Mouse (Mus musculus) ES-Bruce4 (cell line): Measurements from ENCODE around the gene Snd1.

Source experiments
- CTCF ChIP-seq: IDR thresholded peaks from one replicate; pipeline ENCODE4 v1.8.1; 2011; ENCODE audit warnings: low read depth, low read length
- EP300 ChIP-seq: IDR thresholded peaks from 2 replicates; pipeline ENCODE4 v1.6.1; 2011; ENCODE audit warnings: low read depth, low read length; ENCODE audit not compliant: insufficient read depth
- POLR2A ChIP-seq: IDR thresholded peaks from one replicate; pipeline ENCODE4 v1.8.1; 2011; ENCODE audit warnings: low read length; ENCODE audit not compliant: insufficient read depth

DNA sequence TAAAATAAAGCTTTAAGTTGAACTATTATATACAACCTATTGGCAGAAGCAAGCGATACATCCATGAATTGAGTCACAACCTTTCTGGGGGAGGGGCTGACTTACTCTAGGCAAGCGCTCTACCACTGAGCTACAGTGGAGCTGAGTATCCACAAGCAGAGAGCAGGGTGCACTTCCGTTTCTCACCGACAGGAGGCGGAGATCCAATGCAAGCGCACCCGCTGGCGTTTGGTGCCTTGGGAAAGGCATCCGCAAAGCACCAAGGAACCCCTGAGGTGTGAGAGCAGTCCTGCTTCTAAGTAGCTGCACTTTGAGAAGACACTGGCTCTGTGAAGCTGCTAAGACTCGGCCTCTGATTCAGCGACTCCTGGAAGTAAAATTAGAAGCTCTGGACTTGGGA, 480.6 kb downstream of the Snd1 start:
- TF ChIP-seq EP300 (0 out of 2 replicates have a peak, but pooled peaks have one; percentile 37), CTCF (peak; percentile 93), POLR2A (no peak)
